Mouse (Mus musculus) left cerebral cortex, postnatal 4 days (tissue): ENCODE measurements around the gene Xpa. TPM values are rescaled to one million over a fixed set of nuclear protein-coding genes. Genes with fewer than 3 reads are reported as not detected.

Experiments used
- total RNA-seq, 2 experiments: library from RNA; stranded (reverse); gene quantifications; 2 replicates each; pipeline ENCODE4 v1.2.3; 2021

Xpa gene
- total RNA-seq, 2 experiments from 2014 or later, result 19.3 to 23.6 TPM

Other genes with a start within 250 kb of the Xpa start
- 10 to 100 TPM; 26.1 to 29.2 TPM for gene Tdrd7, start 231.0 kb downstream of the Xpa start, total RNA-seq
- gene Tmod1, start 157.4 kb downstream of the Xpa start, total RNA-seq, result 1 to 10 TPM; 2.4 to 3.4 TPM
- gene Ncbp1, start 57.7 kb downstream of the Xpa start, total RNA-seq, result 10 to 100 TPM; 58.6 to 66.2 TPM
- gene Tstd2, start 57.6 kb downstream of the Xpa start, total RNA-seq, result 10 to 100 TPM; 20.0 to 22.3 TPM
- gene Foxe1, start 147.3 kb upstream of the Xpa start, total RNA-seq, result not detected
- gene Trmo, start 193.1 kb upstream of the Xpa start, total RNA-seq, result 1 to 10 TPM; 3.4 to 6.3 TPM
- gene Hemgn, start 217.2 kb upstream of the Xpa start, total RNA-seq, result not detected